Mouse (Mus musculus) heart, embryonic 15.5 days (tissue): ENCODE results near the gene Btg2. TPM values are rescaled to one million over a fixed set of nuclear protein-coding genes. Genes with fewer than 3 reads are reported as not detected.

Experiments
- ATAC-seq: fragments of 200-750 bp; cut with Nextera tagmentation; replicated peaks from 2 replicates; pipeline ENCODE4 v1.8.0; 2017; ENCODE audit warnings: low read depth, moderate TSS enrichment; ENCODE audit not compliant: insufficient number of reproducible peaks, insufficient read depth, low FRiP score
- H3K27ac ChIP-seq: fragments of 300-500 bp; sonication (generic); 2 replicates; pipeline ENCODE4 v1.5.1; 2015; ENCODE audit warnings: mild to moderate bottlenecking, inconsistent platforms
- H3K27me3 ChIP-seq: fragments of 300-500 bp; sonication (generic); 2 replicates; pipeline ENCODE4 v1.6.1; 2015; ENCODE audit warnings: inconsistent platforms
- H3K36me3 ChIP-seq: fragments of 300-500 bp; sonication (generic); 2 replicates; pipeline ENCODE4 v1.6.1; 2015; ENCODE audit warnings: mild to moderate bottlenecking, inconsistent platforms
- H3K4me1 ChIP-seq: fragments of 300-500 bp; sonication (generic); replicated peaks from 2 replicates; pipeline ENCODE4 v1.6.1; 2015; ENCODE audit warnings: inconsistent platforms
- H3K4me2 ChIP-seq: fragments of 300-500 bp; sonication (generic); 2 replicates; pipeline ENCODE4 v1.6.1; 2015; ENCODE audit warnings: inconsistent platforms, mild to moderate bottlenecking, moderate library complexity
- H3K4me3 ChIP-seq: fragments of 300-500 bp; sonication (generic); 2 replicates; pipeline ENCODE4 v1.5.1; 2015; ENCODE audit warnings: mild to moderate bottlenecking, inconsistent platforms
- H3K9ac ChIP-seq: fragments of 300-500 bp; sonication (generic); 2 replicates; pipeline ENCODE4 v1.6.1; 2015; ENCODE audit warnings: mild to moderate bottlenecking, inconsistent platforms
- H3K9me3 ChIP-seq: fragments of 300-500 bp; sonication (generic); replicated peaks from 2 replicates; pipeline ENCODE4 v1.6.1; 2016; ENCODE audit warnings: inconsistent platforms
- WGBS: fragments of 180-500 bp; shearing (Covaris S2); methylation state at CpG from one replicate; pipeline ENCODE4 v1.1.7; 2015; ENCODE audit warnings: mixed read lengths; 5-methylcytosine and 5-hydroxymethylcytosine counted together
- polyA plus RNA-seq: library from polyadenylated mRNA; unstranded; fragments of >200 nt; fragmentation: Nextera tagmentation; extraction: Ambion mirVana; gene quantifications from 2 replicates; pipeline ENCODE4 v1.2.1, GENCODE M21; 2015

Gene Btg2
- polyA plus RNA-seq, 1 experiment from 2014 or later = 36.9 TPM

DNA sequence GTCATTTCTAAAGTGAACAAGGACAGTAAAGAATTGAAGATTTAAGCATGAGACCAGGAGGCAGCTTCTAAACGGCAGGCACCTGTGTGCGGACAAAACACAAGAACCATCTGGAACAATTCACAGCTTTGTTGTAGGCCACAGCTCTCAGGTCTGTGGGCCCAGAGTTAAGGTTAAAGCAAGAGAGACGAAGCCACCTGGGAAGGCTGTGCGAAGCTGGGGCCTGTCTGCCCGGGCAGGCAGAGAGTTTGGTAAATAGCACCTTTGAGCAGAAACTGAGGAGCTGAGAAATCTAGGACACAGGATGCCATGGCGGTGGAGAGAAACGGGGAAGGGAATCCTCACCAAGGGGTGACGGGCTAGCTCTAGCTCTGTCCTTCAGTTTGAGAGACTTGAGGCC is 3.4 kb downstream of the Btg2 start:
- H3K4me3 ChIP-seq = peak overlapping the region; percentile 83; the same call in 1 of the 2 replicates
- 0 out of 2 replicates have a peak overlapping the region, but pooled peaks have one; percentile 19 for H3K9ac ChIP-seq
- H3K27me3 ChIP-seq = no peaks in the 10 kb centered on the region
- no peak overlapping the region; the same call in 1 of the 2 replicates for H3K27ac ChIP-seq
- no peak for ATAC-seq
- peaks cover 76% of the 10 kb centered on the region for H3K4me1 ChIP-seq
- 87% methylated on average over 8 of the region's 8 CpGs for WGBS
- no peaks in the 10 kb centered on the region for H3K9me3 ChIP-seq
- peaks cover 10% of the 10 kb centered on the region; the same call in 1 of the 2 replicates for H3K36me3 ChIP-seq
- H3K4me2 ChIP-seq = peak overlapping the region; percentile 81

DNA sequence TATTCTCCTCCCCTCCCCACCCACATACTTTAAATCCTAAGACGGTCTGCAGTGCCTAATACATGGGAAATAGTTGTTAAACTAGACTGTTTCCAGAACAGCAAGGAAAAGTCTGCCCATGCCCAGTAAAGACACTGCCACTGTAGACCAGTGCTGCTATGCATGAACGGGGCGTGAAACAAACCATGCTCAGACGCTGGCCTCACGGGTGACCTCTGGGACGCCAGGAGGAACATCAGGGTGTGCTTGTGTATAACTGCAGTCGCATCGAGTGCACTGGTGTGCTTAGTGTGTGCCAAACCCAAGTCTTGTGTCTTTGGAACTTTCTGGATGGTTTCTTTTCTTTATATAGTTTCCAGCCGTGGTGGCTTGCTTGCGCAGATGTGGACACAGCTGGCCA is 4.3 kb downstream of the Btg2 start:
- peaks cover 10% of the 10 kb centered on the region; the same call in 1 of the 2 replicates for H3K36me3 ChIP-seq
- no peak overlapping the region for H3K4me3 ChIP-seq
- no peaks in the 10 kb centered on the region for H3K9me3 ChIP-seq
- WGBS = 85% methylated on average over 10 of the region's 10 CpGs
- no peak overlapping the region for H3K9ac ChIP-seq
- no peak for ATAC-seq
- no peaks in the 10 kb centered on the region for H3K27me3 ChIP-seq
- H3K4me1 ChIP-seq = peaks cover 68% of the 10 kb centered on the region
- no peak overlapping the region for H3K4me2 ChIP-seq
- no peak overlapping the region for H3K27ac ChIP-seq

DNA sequence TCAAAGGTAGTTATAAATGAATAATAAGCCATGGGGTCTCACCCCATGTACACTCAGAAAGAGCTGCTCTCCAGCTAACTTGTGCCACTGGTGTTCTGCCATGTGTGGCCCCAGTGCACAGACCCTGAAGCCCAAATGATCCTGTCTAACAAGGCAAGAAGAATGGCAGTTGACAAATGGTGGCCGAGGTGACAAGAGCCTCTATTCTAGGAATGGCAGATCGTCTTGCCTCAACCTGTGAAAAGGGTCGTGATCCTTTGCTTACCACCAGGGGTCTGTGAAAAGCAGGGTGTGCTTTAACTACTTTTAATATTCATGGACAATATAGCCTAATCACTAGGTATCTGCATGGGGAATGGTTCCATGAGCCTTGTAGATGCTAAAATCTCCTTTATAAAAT is 4.7 kb downstream of the Btg2 start:
- no peak overlapping the region for H3K4me2 ChIP-seq
- H3K9ac ChIP-seq = no peak overlapping the region
- H3K9me3 ChIP-seq = no peaks in the 10 kb centered on the region
- peaks cover 65% of the 10 kb centered on the region for H3K4me1 ChIP-seq
- no peak for ATAC-seq
- 59% methylated on average over 3 of the region's 3 CpGs for WGBS
- H3K36me3 ChIP-seq = peaks cover 10% of the 10 kb centered on the region; the same call in 1 of the 2 replicates
- 0 out of 2 replicates have a peak overlapping the region, but pooled peaks have one; percentile 5 for H3K27ac ChIP-seq
- no peaks in the 10 kb centered on the region for H3K27me3 ChIP-seq
- no peak overlapping the region for H3K4me3 ChIP-seq

DNA sequence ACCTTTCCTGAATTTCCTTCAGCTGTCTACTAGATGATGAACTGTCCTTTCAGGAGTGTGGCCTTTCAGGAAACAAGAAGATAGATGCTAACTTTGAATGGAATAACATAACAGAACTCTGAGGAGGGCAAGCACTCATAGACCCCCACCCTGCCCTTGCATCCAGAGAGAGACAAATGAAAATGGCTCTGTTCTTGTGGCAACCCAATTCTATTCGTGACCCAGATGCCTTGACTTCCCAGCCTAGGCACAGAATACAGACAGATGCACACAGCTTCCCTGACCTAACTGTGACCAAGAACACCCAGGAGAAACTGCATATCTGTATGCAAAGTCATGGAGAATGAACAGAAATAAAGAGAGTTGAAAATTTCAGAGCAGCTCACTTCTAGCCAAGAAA is 5.3 kb downstream of the Btg2 start:
- Histone ChIP-seq H3K27ac (peak overlapping the region; percentile 69), H3K4me2 (no peak overlapping the region), H3K4me3 (no peak overlapping the region), H3K9ac (no peak overlapping the region), H3K36me3 (peaks cover 10% of the 10 kb centered on the region; the same call in 1 of the 2 replicates), H3K9me3 (no peaks in the 10 kb centered on the region), H3K4me1 (peaks cover 65% of the 10 kb centered on the region), H3K27me3 (no peaks in the 10 kb centered on the region)
- ATAC-seq = no peak
- WGBS = 78% methylated on average over 1 of the region's 1 CpGs

DNA sequence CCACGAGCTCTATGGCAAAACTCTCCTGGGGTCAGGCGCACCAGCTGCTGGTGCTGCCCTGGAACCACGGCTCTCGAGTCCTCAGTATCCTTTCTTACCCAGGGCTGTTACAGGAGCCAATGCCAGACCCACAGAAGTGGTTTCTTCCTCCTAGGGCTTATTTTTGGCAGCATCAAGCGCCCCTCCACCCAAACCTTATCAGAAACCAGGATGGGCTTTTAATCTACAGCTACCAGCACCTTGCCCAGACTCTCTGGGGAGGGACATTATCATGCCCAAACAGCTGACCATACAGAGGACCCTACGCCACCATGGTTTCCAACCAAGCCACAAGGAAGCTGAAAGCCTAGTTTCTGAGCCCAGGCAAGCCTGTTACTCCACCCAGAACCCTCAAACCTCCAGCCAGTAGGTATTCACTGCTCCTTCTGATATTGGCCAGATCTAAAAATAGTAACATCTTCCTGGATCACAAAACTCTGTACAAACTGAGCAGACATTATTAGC is 5.8 kb downstream of the Btg2 start:
- Histone ChIP-seq H3K4me2 (no peak overlapping the region), H3K9me3 (no peaks in the 10 kb centered on the region), H3K4me1 (peaks cover 64% of the 10 kb centered on the region), H3K4me3 (no peak overlapping the region), H3K36me3 (peaks cover 10% of the 10 kb centered on the region; the same call in 1 of the 2 replicates), H3K9ac (no peak overlapping the region), H3K27me3 (no peaks in the 10 kb centered on the region), H3K27ac (peak overlapping the region; percentile 69)
- ATAC-seq = no peak
- WGBS = 45% methylated on average over 6 of the region's 6 CpGs

DNA sequence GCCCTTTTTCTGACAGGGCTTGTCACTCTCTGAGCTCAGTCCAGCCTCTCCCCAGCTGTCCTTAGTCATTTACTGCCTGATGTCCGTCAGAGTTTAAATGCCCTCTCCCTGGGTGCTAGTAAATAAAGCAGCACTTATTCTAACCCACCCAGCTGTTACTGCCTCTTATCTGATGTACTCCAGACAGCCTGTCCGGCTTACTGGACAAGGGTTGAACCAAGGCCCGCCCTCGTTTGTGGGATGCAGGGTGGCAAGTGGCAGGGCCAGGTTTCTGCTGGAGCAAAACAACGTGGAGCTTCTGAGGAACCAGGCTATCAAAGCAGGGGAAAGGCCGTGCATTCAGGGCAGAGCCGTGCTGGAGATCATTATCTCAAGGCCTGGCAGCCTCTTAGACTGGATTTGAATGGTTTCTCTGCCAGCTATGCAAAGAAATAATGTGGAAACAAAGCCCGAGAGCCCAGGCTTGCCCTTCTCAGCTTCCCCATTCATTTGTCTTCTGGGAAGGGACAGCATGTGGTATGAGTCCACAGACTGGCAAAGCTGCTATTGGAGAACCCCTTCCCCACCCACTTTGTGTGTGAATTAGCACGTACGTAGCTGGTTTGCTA is 7.4 kb downstream of the Btg2 start:
- Histone ChIP-seq H3K4me3 (no peak overlapping the region), H3K36me3 (peaks cover 10% of the 10 kb centered on the region; the same call in 1 of the 2 replicates), H3K27me3 (no peaks in the 10 kb centered on the region), H3K4me1 (peaks cover 60% of the 10 kb centered on the region), H3K9ac (no peak overlapping the region), H3K4me2 (no peak overlapping the region), H3K27ac (peak overlapping the region; percentile 9; the same call in 1 of the 2 replicates), H3K9me3 (no peaks in the 10 kb centered on the region)
- no peak for ATAC-seq
- WGBS = 56% methylated on average over 10 of the region's 10 CpGs

DNA sequence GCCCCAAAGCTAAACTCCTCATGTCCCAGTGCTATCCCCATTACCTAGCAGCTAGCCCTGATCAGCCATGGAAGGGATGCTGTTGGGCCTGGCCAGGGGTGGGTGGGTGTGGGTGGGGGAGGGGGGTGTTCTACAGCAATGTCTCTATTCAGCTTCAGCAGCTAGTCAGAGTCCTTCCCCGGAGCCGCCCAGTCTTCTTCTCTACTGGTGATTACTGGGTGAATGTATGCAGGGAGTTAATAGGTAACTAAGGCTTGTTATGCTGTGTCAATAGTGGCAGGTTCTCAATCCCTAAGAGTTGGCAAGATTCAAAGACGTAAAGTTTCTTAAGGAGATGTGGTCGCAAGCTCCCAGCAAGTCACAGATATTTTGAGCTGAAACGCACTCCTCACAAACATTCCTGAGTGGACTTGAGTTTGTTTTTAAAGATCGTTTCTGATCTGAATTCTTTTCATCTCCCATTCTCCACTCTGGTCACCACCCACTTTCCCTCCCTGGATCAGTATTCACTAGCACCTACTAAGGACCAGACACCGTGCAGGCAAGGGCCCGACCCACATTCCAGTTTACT is 8.7 kb downstream of the Btg2 start:
- Histone ChIP-seq H3K4me2 (no peak overlapping the region), H3K36me3 (peaks cover 3% of the 10 kb centered on the region; the same call in 1 of the 2 replicates)

DNA sequence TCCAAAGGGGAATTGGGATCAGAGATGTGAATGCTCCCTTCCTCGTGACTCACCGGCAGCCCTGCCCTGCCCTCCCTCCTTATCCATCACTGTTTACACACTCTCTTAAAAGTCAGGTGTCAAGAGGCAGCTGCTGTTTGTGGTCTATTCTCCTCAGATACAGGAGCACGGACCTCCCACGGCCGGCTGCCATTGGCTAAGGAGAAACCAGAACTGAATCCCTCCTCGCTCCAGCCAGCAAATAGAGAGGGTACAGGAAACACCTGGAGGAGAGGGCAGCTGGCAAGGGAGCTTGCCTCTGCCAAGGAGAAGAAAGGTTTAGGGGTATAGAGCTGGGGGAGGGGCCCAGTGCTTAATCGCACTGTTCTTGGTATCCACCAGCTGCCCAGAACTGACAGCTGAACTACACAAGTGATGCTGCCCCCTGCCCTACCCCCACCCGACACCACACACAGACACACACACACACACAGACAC is 11.7 kb downstream of the Btg2 start:
- 5% methylated on average over 8 of the region's 8 CpGs for WGBS
- Histone ChIP-seq H3K4me1 (peaks cover 52% of the 10 kb centered on the region), H3K27me3 (no peaks in the 10 kb centered on the region), H3K9me3 (no peaks in the 10 kb centered on the region), H3K27ac (peak overlapping the region; percentile 45; the same call in 1 of the 2 replicates), H3K36me3 (no peaks in the 10 kb centered on the region), H3K9ac (no peak overlapping the region), H3K4me3 (no peak overlapping the region), H3K4me2 (no peak overlapping the region)
- peak; percentile 40 for ATAC-seq

More for the DNA sequence above, 8.7 kb downstream of the Btg2 start:
- 62% methylated on average over 8 of the region's 8 CpGs for WGBS
- H3K27ac ChIP-seq = peak overlapping the region; percentile 41; the same call in 1 of the 2 replicates
- H3K4me3 ChIP-seq = no peak overlapping the region
- H3K4me1 ChIP-seq = peaks cover 50% of the 10 kb centered on the region
- H3K9ac ChIP-seq = no peak overlapping the region
- no peak for ATAC-seq
- H3K9me3 ChIP-seq = no peaks in the 10 kb centered on the region
- H3K27me3 ChIP-seq = no peaks in the 10 kb centered on the region

DNA sequence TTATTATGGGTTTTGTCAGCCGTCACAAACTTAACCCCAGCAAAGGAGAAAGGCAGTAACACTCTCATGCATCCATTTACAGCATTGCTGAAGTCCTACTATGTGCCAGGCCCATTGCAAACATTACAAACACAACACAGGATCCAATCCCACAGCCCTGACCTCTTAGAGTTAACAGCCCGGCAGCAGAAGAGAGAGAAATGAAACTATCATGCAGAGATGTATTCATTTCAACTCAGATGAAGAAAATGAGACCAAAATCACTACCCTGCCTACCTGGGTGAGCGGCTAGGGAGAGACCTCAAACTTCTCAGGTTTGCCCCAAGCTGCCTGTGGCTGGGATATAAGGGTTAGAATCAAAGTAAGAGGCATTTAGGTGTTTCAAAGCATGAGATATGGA is 12.4 kb downstream of the Btg2 start:
- Histone ChIP-seq H3K36me3 (no peaks in the 10 kb centered on the region), H3K4me2 (no peak overlapping the region), H3K9ac (no peak overlapping the region), H3K4me1 (peaks cover 55% of the 10 kb centered on the region), H3K9me3 (no peaks in the 10 kb centered on the region), H3K27ac (peak overlapping the region; percentile 45; the same call in 1 of the 2 replicates), H3K4me3 (no peak overlapping the region), H3K27me3 (no peaks in the 10 kb centered on the region)
- ATAC-seq = no peak
- WGBS = 64% methylated on average over 3 of the region's 3 CpGs

DNA sequence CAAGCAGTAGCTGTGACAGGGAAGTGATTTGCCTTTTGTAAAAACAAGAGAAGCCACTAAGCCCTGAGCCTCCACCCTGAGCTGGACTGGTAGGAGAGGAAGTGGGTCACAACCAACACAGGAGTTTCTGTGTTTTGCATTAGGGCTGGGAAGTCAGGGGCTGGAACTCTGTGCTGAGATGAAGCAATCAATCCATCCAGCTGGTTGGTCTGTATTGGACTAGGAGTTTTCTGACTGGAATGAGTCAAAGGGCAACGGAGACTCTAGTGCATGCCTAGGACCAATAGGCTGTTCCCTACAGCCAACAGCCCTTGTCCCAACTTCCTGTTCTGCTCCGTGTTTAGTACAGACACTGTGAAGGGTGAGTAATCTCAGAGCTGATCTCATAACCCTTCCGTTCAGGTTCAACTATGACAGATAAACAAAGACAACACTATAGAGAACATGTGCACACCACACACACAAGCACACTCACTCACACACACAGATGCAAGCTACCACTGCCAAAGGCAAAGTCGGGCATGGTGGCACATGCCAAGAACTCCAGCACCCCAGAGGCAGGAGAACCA is 13.6 kb downstream of the Btg2 start:
- H3K36me3 ChIP-seq = no peaks in the 10 kb centered on the region
- H3K4me3 ChIP-seq = no peak overlapping the region
- no peaks in the 10 kb centered on the region for H3K27me3 ChIP-seq
- WGBS = 58% methylated on average over 4 of the region's 4 CpGs
- no peak for ATAC-seq
- H3K4me2 ChIP-seq = no peak overlapping the region
- H3K27ac ChIP-seq = peak overlapping the region; percentile 99
- H3K9me3 ChIP-seq = no peaks in the 10 kb centered on the region
- H3K4me1 ChIP-seq = peaks cover 58% of the 10 kb centered on the region
- no peak overlapping the region for H3K9ac ChIP-seq

DNA sequence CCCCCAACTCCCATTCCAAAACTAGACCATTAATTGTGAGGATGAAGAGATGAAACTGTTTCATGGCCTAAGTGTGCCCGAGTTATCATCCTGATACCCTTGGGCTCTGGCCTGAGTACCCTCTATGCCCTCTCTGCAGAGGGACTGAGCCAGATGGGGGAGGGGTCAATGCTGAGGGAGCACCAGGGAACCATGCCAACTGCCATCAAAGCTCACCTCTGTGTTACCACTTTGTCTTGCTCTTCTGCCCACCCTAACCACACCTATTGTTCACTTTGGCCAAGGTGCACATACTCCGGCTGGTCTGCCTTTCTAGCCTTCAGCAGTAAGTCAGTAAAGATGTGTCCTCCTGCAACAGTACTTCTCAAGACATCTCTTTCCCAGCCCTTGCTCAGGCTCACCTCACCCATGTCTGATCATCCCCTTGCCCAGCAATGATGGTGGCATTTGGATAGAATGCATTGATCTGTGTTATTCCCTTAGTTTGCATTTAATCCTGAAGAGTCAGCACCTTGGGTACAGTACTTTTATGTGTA is 14.6 kb downstream of the Btg2 start:
- H3K9ac ChIP-seq = no peak overlapping the region
- H3K4me2 ChIP-seq = no peak overlapping the region
- H3K27me3 ChIP-seq = no peaks in the 10 kb centered on the region
- H3K36me3 ChIP-seq = no peaks in the 10 kb centered on the region
- H3K27ac ChIP-seq = peak overlapping the region; percentile 99
- peaks cover 62% of the 10 kb centered on the region for H3K4me1 ChIP-seq
- H3K4me3 ChIP-seq = no peak overlapping the region
- 84% methylated on average over 2 of the region's 2 CpGs for WGBS
- ATAC-seq = no peak
- no peaks in the 10 kb centered on the region for H3K9me3 ChIP-seq
